Mouse (Mus musculus) midbrain, embryonic 15.5 days (tissue): ENCODE measurements around the gene Il10. TPM values are rescaled to one million over a fixed set of nuclear protein-coding genes. Genes with fewer than 3 reads are reported as not detected.
"Not testable (repeated sequence)": the region's sequence is repeated elsewhere in the genome, so short reads cannot be mapped to it uniquely, and the experiment has no call there.

ENCODE experiments used
- ATAC-seq: fragments of 200-750 bp; cut with Nextera tagmentation; replicated peaks from 2 replicates; pipeline ENCODE4 v1.8.0; 2017; ENCODE audit warnings: moderate TSS enrichment
- H3K27ac ChIP-seq: fragments of 300-500 bp; sonication (generic); 2 replicates; pipeline ENCODE4 v1.5.1; 2015; ENCODE audit warnings: mild to moderate bottlenecking, inconsistent platforms
- H3K27me3 ChIP-seq: fragments of 300-500 bp; sonication (generic); replicated peaks from 2 replicates; pipeline ENCODE4 v1.6.1; 2015; ENCODE audit warnings: inconsistent platforms
- H3K36me3 ChIP-seq: fragments of 300-500 bp; sonication (generic); replicated peaks from 2 replicates; pipeline ENCODE4 v1.6.1; 2015; ENCODE audit warnings: inconsistent platforms
- H3K4me1 ChIP-seq: fragments of 300-500 bp; sonication (generic); 2 replicates; pipeline ENCODE4 v1.6.1; 2015; ENCODE audit warnings: inconsistent platforms
- H3K4me2 ChIP-seq: fragments of 300-500 bp; sonication (generic); 2 replicates; pipeline ENCODE4 v1.6.1; 2015; ENCODE audit warnings: inconsistent platforms, mild to moderate bottlenecking, moderate library complexity
- H3K4me3 ChIP-seq: fragments of 300-500 bp; sonication (generic); 2 replicates; pipeline ENCODE4 v1.5.1; 2015; ENCODE audit warnings: mild to moderate bottlenecking, inconsistent platforms
- H3K9ac ChIP-seq: fragments of 300-500 bp; sonication (generic); 2 replicates; pipeline ENCODE4 v1.6.1; 2015; ENCODE audit warnings: mild to moderate bottlenecking, inconsistent platforms
- H3K9me3 ChIP-seq: fragments of 300-500 bp; sonication (generic); 2 replicates; pipeline ENCODE4 v1.6.1; 2016; ENCODE audit warnings: inconsistent platforms
- WGBS: fragments of 180-500 bp; shearing (Covaris S2); methylation state at CpG from one replicate; pipeline ENCODE4 v1.1.7; 2015; ENCODE audit warnings: mixed read lengths; 5-methylcytosine and 5-hydroxymethylcytosine counted together
- polyA plus RNA-seq: library from polyadenylated mRNA; unstranded; fragments of >200 nt; fragmentation: Nextera tagmentation; extraction: Ambion mirVana; gene quantifications from 2 replicates; pipeline ENCODE4 v1.2.1, GENCODE M21; 2015

Gene Il10
- polyA plus RNA-seq, 1 experiment from 2014 or later, result not detected

GRCm38 (mm10) chr1:131021900-131022590 lies 2.4 kb downstream of the Il10 start:
- Histone ChIP-seq H3K4me1 (no peaks in the 10 kb centered on the region), H3K9me3 (no peaks in the 10 kb centered on the region), H3K4me2 (no peak overlapping the region), H3K9ac (no peak overlapping the region), H3K4me3 (no peak overlapping the region), H3K27ac (no peak overlapping the region), H3K27me3 (no peaks in the 10 kb centered on the region), H3K36me3 (no peaks in the 10 kb centered on the region)
- ATAC-seq, result no peak
- WGBS, result 86% methylated on average over 11 of the region's 11 CpGs

- Histone ChIP-seq H3K27me3 (no peaks in the 10 kb centered on the region), H3K9ac (no peak overlapping the region), H3K4me1 (no peaks in the 10 kb centered on the region), H3K4me2 (no peak overlapping the region), H3K27ac (no peak overlapping the region), H3K4me3 (no peak overlapping the region), H3K36me3 (no peaks in the 10 kb centered on the region), H3K9me3 (no peaks in the 10 kb centered on the region)
- ATAC-seq, result no peak
- 77% methylated on average over 5 of the region's 5 CpGs for WGBS
Observed at GRCm38 (mm10) chr1:131022591-131023249, 3.1 kb downstream of the Il10 start.

GRCm38 (mm10) chr1:131023250-131023858 lies 3.7 kb downstream of the Il10 start:
- H3K4me3 ChIP-seq, H3K27ac ChIP-seq, H3K27me3 ChIP-seq, H3K9ac ChIP-seq, ATAC-seq, H3K9me3 ChIP-seq, H3K36me3 ChIP-seq, H3K4me1 ChIP-seq, H3K4me2 ChIP-seq: not testable (repeated sequence)
- 85% methylated on average over 4 of the region's 4 CpGs for WGBS

- Histone ChIP-seq H3K9ac (no peak overlapping the region), H3K4me2 (no peak overlapping the region), H3K4me1 (no peaks in the 10 kb centered on the region), H3K27ac (no peak overlapping the region), H3K9me3 (no peaks in the 10 kb centered on the region), H3K4me3 (no peak overlapping the region), H3K36me3 (no peaks in the 10 kb centered on the region), H3K27me3 (no peaks in the 10 kb centered on the region)
- 80% methylated on average over 8 of the region's 8 CpGs for WGBS
- no peak for ATAC-seq
Observed at GRCm38 (mm10) chr1:131024900-131025842, 5.5 kb downstream of the Il10 start.

- ATAC-seq, result no peak
- H3K4me1 ChIP-seq, result no peaks in the 10 kb centered on the region
- H3K4me2 ChIP-seq, result no peak overlapping the region
- H3K27me3 ChIP-seq, result no peaks in the 10 kb centered on the region
- H3K4me3 ChIP-seq, result no peak overlapping the region
- no peaks in the 10 kb centered on the region for H3K9me3 ChIP-seq
- no peak overlapping the region for H3K27ac ChIP-seq
- H3K9ac ChIP-seq, result no peak overlapping the region
- WGBS, result 85% methylated on average over 4 of the region's 4 CpGs
- H3K36me3 ChIP-seq, result no peaks in the 10 kb centered on the region
Observed at GRCm38 (mm10) chr1:131025843-131026190, 6.2 kb downstream of the Il10 start.

- WGBS, result 94% methylated on average over 3 of the region's 3 CpGs
Observed at GRCm38 (mm10) chr1:131029215-131029614, 9.6 kb downstream of the Il10 start.

GRCm38 (mm10) chr1:131030261-131030660 lies 10.6 kb downstream of the Il10 start:
- Histone ChIP-seq H3K36me3 (no peaks in the 10 kb centered on the region), H3K4me1 (no peaks in the 10 kb centered on the region), H3K4me2 (no peak overlapping the region), H3K27ac (no peak overlapping the region), H3K9ac (no peak overlapping the region), H3K4me3 (no peak overlapping the region), H3K27me3 (no peaks in the 10 kb centered on the region), H3K9me3 (no peaks in the 10 kb centered on the region)
- no peak for ATAC-seq
- WGBS, result 60% methylated on average over 7 of the region's 7 CpGs

More at GRCm38 (mm10) chr1:131029215-131029614, 9.6 kb downstream of the Il10 start:
- no peaks in the 10 kb centered on the region for H3K27me3 ChIP-seq
- H3K4me2 ChIP-seq, result no peak overlapping the region
- H3K36me3 ChIP-seq, result no peaks in the 10 kb centered on the region
- H3K4me3 ChIP-seq, result no peak overlapping the region
- ATAC-seq, result no peak
- no peaks in the 10 kb centered on the region for H3K4me1 ChIP-seq
- H3K9me3 ChIP-seq, result no peaks in the 10 kb centered on the region
- H3K9ac ChIP-seq, result no peak overlapping the region
- no peak overlapping the region for H3K27ac ChIP-seq

GRCm38 (mm10) chr1:131031267-131031666 lies 11.6 kb downstream of the Il10 start:
- WGBS, result 54% methylated on average over 3 of the region's 3 CpGs

GRCm38 (mm10) chr1:131038001-131038400 lies 18.4 kb downstream of the Il10 start:
- no peak for ATAC-seq

More at GRCm38 (mm10) chr1:131031267-131031666, 11.6 kb downstream of the Il10 start:
- H3K4me1 ChIP-seq, result no peaks in the 10 kb centered on the region
- no peak for ATAC-seq
- no peak overlapping the region for H3K27ac ChIP-seq
- H3K4me2 ChIP-seq, result no peak overlapping the region
- no peak overlapping the region for H3K4me3 ChIP-seq
- no peaks in the 10 kb centered on the region for H3K27me3 ChIP-seq
- no peaks in the 10 kb centered on the region for H3K36me3 ChIP-seq
- no peaks in the 10 kb centered on the region for H3K9me3 ChIP-seq
- no peak overlapping the region for H3K9ac ChIP-seq

GRCm38 (mm10) chr1:131038415-131039017 lies 18.9 kb downstream of the Il10 start:
- Histone ChIP-seq H3K27ac (no peak overlapping the region), H3K27me3 (no peaks in the 10 kb centered on the region), H3K4me2 (no peak overlapping the region), H3K9me3 (no peaks in the 10 kb centered on the region), H3K4me1 (no peaks in the 10 kb centered on the region), H3K9ac (no peak overlapping the region), H3K4me3 (no peak overlapping the region), H3K36me3 (no peaks in the 10 kb centered on the region)
- ATAC-seq, result no peak
- WGBS, result 92% methylated on average over 10 of the region's 10 CpGs

More at GRCm38 (mm10) chr1:131038001-131038400, 18.4 kb downstream of the Il10 start:
- Histone ChIP-seq H3K27ac (no peak overlapping the region), H3K9me3 (no peaks in the 10 kb centered on the region), H3K9ac (no peak overlapping the region), H3K27me3 (no peaks in the 10 kb centered on the region), H3K4me1 (no peaks in the 10 kb centered on the region), H3K36me3 (no peaks in the 10 kb centered on the region), H3K4me3 (no peak overlapping the region), H3K4me2 (no peak overlapping the region)
- WGBS, result 96% methylated on average over 5 of the region's 5 CpGs

GRCm38 (mm10) chr1:131039479-131039878 lies 19.8 kb downstream of the Il10 start:
- WGBS, result 95% methylated on average over 5 of the region's 5 CpGs
- H3K4me1 ChIP-seq, result no peaks in the 10 kb centered on the region
- no peaks in the 10 kb centered on the region for H3K9me3 ChIP-seq
- H3K36me3 ChIP-seq, result no peaks in the 10 kb centered on the region
- ATAC-seq, result no peak
- H3K9ac ChIP-seq, result no peak overlapping the region
- H3K27ac ChIP-seq, result no peak overlapping the region
- H3K27me3 ChIP-seq, result no peaks in the 10 kb centered on the region
- no peak overlapping the region for H3K4me2 ChIP-seq
- no peak overlapping the region for H3K4me3 ChIP-seq

- no peak overlapping the region for H3K27ac ChIP-seq
- H3K27me3 ChIP-seq, result no peaks in the 10 kb centered on the region
- ATAC-seq, result no peak
- H3K9me3 ChIP-seq, result no peaks in the 10 kb centered on the region
- H3K4me1 ChIP-seq, result no peaks in the 10 kb centered on the region
- 61% methylated on average over 2 of the region's 2 CpGs for WGBS
- no peak overlapping the region for H3K4me3 ChIP-seq
- no peak overlapping the region for H3K4me2 ChIP-seq
- H3K36me3 ChIP-seq, result no peaks in the 10 kb centered on the region
- H3K9ac ChIP-seq, result no peak overlapping the region
Observed at GRCm38 (mm10) chr1:131042263-131042662, 22.6 kb downstream of the Il10 start.
